24 mouse cellular contexts compared by ENCODE assay signal in the genomic region with DNA sequence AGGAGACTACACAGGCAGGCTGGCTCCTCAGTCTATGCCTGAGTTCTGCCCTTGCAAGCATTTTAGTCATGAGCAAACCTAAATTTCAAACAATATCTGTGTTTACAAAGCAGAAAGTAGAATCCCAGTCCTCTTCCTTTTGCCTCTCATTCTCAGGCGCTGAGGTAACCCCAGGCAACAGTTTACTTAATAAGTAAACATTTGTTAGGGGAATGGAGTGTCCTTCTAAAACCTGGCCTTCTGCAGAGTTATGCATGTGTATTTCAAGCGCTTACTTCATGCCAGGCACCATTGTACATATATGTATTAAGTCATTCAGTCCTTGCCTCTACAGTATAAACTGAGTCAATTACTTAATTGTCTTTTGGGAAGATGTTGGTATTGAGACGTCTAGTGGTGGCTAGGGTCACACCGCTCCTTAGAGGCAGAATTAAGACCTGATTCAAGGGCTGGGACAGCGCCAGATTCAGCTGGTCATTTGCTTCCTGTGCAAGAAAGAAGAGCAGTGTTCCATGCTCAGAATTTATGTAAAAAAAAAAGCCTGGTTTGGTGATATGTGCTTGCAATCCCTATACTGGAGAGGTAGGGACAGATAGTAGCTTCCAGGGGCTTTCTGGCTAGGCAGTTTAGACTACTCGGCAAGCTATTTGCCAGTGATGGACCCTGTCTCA.
A peak's percentile ranks its signal among the peaks of the same experiment; 100 is the strongest.
DNase-seq lines count a peak whose midpoint lies in the region; TF ChIP-seq lines count a peak whose summit lies in the region.
"Had no signal": no experiment of that assay in that cellular context is flagged by ENCODE, and none has a peak within 500 bp of the region (broad histone marks: within the 10 kb centered on the region; RNA-seq: fewer than 3 reads in every experiment).

No protein-coding gene starts in this region.

- TF ChIP-seq EP300 in heart, adult 2 months (IDR thresholded peaks at IDR 0.05; ENCODE audit: insufficient read depth, low read depth, low read length) = no peak

- no peak for TF ChIP-seq CTCF in heart, adult 2 months (IDR thresholded peaks at IDR 0.05)

- no peak for TF ChIP-seq POLR2A in heart, adult 2 months (IDR thresholded peaks at IDR 0.05; ENCODE audit: insufficient read depth, low read depth, low read length)

- intact Hi-C loops in heart, adult 2 months (cut with DNase I) = loop anchor here (10.0 kb wide), 2 partner anchors 1048 to 1678 kb away; no protein-coding TSS in a partner anchor
- intact Hi-C loops in left cerebral cortex, postnatal 4 days (cut with DNase I) = loop anchor here (10.0 kb wide), 1 partner anchor 468 kb away; no protein-coding TSS in a partner anchor

- no peak overlapping the region for H3K4me3 ChIP-seq in heart, adult 2 months
- H3K4me3 ChIP-seq: erythroblast, embryonic 14.5 days; intestine, embryonic 15.5 days; left cerebral cortex, adult 2 months; limb, embryonic 13.5 days; midbrain, embryonic 13.5 days; neural tube, embryonic 13.5 days; stomach, embryonic 15.5 days had no signal

- peaks cover 2% of the 10 kb centered on the region for H3K4me1 ChIP-seq in heart, adult 2 months (ENCODE audit: control insufficient read depth, insufficient read depth, low read length)
- H3K4me1 ChIP-seq: midbrain, embryonic 13.5 days; neural tube, embryonic 13.5 days; stomach, embryonic 15.5 days had no signal

- H3K79me2 ChIP-seq in heart, adult 2 months (replicated peaks; ENCODE audit: control insufficient read depth, insufficient read depth, low read length) = no peaks in the 10 kb centered on the region

- no peaks in the 10 kb centered on the region for H3K36me3 ChIP-seq in heart, adult 2 months (ENCODE audit: control insufficient read depth, insufficient read depth, low read length)
- H3K36me3 ChIP-seq: intestine, embryonic 15.5 days; limb, embryonic 13.5 days; midbrain, embryonic 13.5 days; neural tube, embryonic 13.5 days; stomach, embryonic 15.5 days had no signal

- DNase-seq in adrenal gland, postnatal 14 days = peak; percentile 12
- no peak for DNase-seq in adrenal gland, adult 18-20 months (ENCODE audit: low spot score in 2 of 2)
- DNase-seq in heart, postnatal 4 days = peak; percentile 16
- no peak for DNase-seq in heart, adult 2 months
- peak; percentile 17 for DNase-seq in left cerebral cortex, postnatal 4 days
- no peak for DNase-seq in left cerebral cortex, adult 11 months (ENCODE audit: low spot score)
- DNase-seq in lung, postnatal 25 days (ENCODE audit: low spot score) = peak; percentile 34
- no peak for DNase-seq in spleen, adult 18-20 months
- DNase-seq: adrenal gland, postnatal 10 days; cerebellum, adult 18-20 months; forebrain, postnatal 0 days; layer of hippocampus, adult 9-11 months; retina, postnatal 1 day; right cerebral cortex, postnatal 14 days had no signal

- no peaks in the 10 kb centered on the region for H3K27me3 ChIP-seq in heart, adult 2 months (ENCODE audit: control insufficient read depth, insufficient read depth, low read length)
- H3K27me3 ChIP-seq: CH12.LX; intestine, embryonic 15.5 days; limb, embryonic 13.5 days; midbrain, embryonic 13.5 days; neural tube, embryonic 13.5 days; stomach, embryonic 15.5 days had no signal

- no peak overlapping the region for H3K27ac ChIP-seq in heart, adult 2 months
- H3K27ac ChIP-seq: hindbrain, postnatal 0 days; intestine, embryonic 15.5 days; left cerebral cortex, adult 2 months; limb, embryonic 13.5 days; macrophage; midbrain, embryonic 13.5 days; neural tube, embryonic 13.5 days; stomach, embryonic 15.5 days had no signal

- H3K9ac ChIP-seq in heart, adult 2 months (ENCODE audit: low read depth, low read length) = no peak overlapping the region
- H3K9ac ChIP-seq: forebrain, postnatal 0 days; intestine, embryonic 15.5 days; limb, embryonic 13.5 days; midbrain, embryonic 13.5 days; neural tube, embryonic 13.5 days; stomach, embryonic 15.5 days had no signal

- 77% methylated on average over 6 of the region's 6 CpGs for WGBS in heart, adult 2 months

Comparison
In these comparisons a context has a peak if more than half of its experiments do, and no peak if none do; other contexts are left out.
1. DNase-seq: peak in adrenal gland, postnatal 14 days (single experiment), heart, postnatal 4 days (single experiment), left cerebral cortex, postnatal 4 days (single experiment) and lung, postnatal 25 days (single experiment); none in adrenal gland, adult 18-20 months (0 of 2), heart, adult 2 months (0 of 2), left cerebral cortex, adult 11 months (single experiment) and spleen, adult 18-20 months (0 of 2).